Comparison of ENCODE assay signal across 8 mouse cellular contexts in the genomic region with DNA sequence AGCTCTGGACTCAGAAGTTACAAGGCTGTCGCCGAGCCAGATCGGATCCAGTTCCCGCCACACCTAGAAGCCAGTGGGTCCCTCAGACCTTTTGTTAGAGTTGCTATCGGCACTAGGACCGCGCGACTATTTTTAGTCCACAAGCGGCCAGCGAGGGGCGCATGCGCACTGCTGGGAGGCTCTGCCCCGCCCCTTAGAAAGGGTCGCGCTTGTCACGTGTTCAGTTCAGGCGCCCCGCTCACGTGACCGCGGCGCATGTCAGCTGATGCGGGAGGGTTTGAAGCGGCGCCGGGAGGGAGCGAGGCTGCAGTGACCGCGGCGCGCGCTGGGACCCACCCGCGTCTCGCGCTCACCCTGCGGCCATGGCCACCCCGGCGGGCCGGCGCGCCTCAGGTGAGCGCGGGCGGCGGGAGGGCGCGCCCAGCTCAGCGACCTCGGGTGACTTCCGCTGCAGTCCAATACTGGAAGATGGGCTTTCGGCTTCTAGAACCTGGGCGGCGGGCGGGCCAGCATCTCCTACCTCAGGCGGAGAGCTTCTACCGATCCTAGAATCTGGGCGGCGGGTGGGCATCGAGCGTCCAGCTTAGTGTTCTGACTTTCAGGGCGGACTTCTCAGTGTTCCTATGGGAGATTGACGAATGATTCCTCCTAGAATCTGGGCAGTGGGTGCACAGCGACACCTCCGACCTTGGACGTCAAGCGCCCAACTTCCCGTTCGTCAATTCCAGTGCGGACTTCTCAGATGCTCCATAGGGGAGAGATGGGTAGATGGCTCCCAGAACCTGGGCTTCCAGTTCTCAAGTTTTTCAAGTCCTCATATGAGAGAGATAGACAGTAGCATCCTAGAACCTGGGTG. TPM values are rescaled to one million over a fixed set of nuclear protein-coding genes. Genes with fewer than 3 reads are reported as not detected.
DNase-seq lines count a peak whose midpoint lies in the region; ATAC-seq and TF ChIP-seq lines count a peak whose summit lies in the region.

TSS of gene Mcoln1 (plus strand) at position 223 of the 856 bp plus-strand sequence.

- peaks cover 9% of the 10 kb centered on the region for H3K9me3 ChIP-seq in G1E (replicated peaks)
- no peaks in the 10 kb centered on the region for H3K9me3 ChIP-seq in forebrain, postnatal 0 days (ENCODE audit: low read length)
- H3K9me3 ChIP-seq in lung, embryonic 15.5 days, result no peaks in the 10 kb centered on the region

- peak within 1 kb of the TSS; percentile 82 for H3K4me2 ChIP-seq in forebrain, postnatal 0 days (ENCODE audit: low read depth)
- H3K4me2 ChIP-seq in lung, embryonic 15.5 days, result peak within 1 kb of the TSS; percentile 63

- H3K27me3 ChIP-seq in G1E (ENCODE audit: insufficient read depth, low read length), result no peaks in the 10 kb centered on the region
- H3K27me3 ChIP-seq in forebrain, postnatal 0 days (ENCODE audit: insufficient read depth, low read length), result no peaks in the 10 kb centered on the region
- H3K27me3 ChIP-seq in lung, embryonic 15.5 days, result no peaks in the 10 kb centered on the region

- peaks cover 38% of the 10 kb centered on the region for H3K4me1 ChIP-seq in G1E (ENCODE audit: insufficient read depth, low read depth, low read length)
- peaks cover 8% of the 10 kb centered on the region for H3K4me1 ChIP-seq in forebrain, postnatal 0 days (ENCODE audit: insufficient read depth)
- peaks cover 19% of the 10 kb centered on the region for H3K4me1 ChIP-seq in lung, embryonic 15.5 days

- ATAC-seq in G1E (ENCODE audit: extremely low read depth, insufficient number of reproducible peaks, low FRiP score, poor library complexity, severe bottlenecking), result peak; percentile 75
- peak; percentile 90 for ATAC-seq in forebrain, postnatal 0 days
- ATAC-seq in lung, embryonic 15.5 days (ENCODE audit: borderline replicate concordance, extremely low read depth, low FRiP score, low TSS enrichment), result peak; percentile 91

- H3K36me3 ChIP-seq in G1E (replicated peaks), result peaks cover 39% of the 10 kb centered on the region
- H3K36me3 ChIP-seq in forebrain, postnatal 0 days (ENCODE audit: insufficient read depth), result peaks cover 23% of the 10 kb centered on the region
- peaks cover 22% of the 10 kb centered on the region for H3K36me3 ChIP-seq in lung, embryonic 15.5 days

- DNase-seq in G1E (ENCODE audit: low spot score), result peak; percentile 93
- peak; percentile 98 to 99 for DNase-seq in cerebellum, adult 18-20 months
- DNase-seq in forebrain, postnatal 0 days, result peak; percentile 99
- peak; percentile 99 for DNase-seq in heart, postnatal 4 days
- peak; percentile 97 to 98 for DNase-seq in layer of hippocampus, adult 8-10 months (ENCODE audit: low spot score in 2 of 2)
- DNase-seq in ovary, adult 18-20 months (ENCODE audit: low spot score), result peak; percentile 97
- DNase-seq in thymus, postnatal 0 days (ENCODE audit: low spot score), result peak; percentile 98

- H3K4me3 ChIP-seq in G1E (ENCODE audit: low read depth, low read length), result peak within 1 kb of the TSS; percentile 84
- H3K4me3 ChIP-seq in forebrain, postnatal 0 days (ENCODE audit: low read depth, low read length), result peak within 1 kb of the TSS; percentile 97
- peak within 1 kb of the TSS; percentile 92 for H3K4me3 ChIP-seq in lung, embryonic 15.5 days

- TF ChIP-seq CTCF in G1E (IDR thresholded peaks at IDR 0.05; ENCODE audit: low read depth, low read length), result no peak
- TF ChIP-seq CTCF in forebrain, postnatal 0 days (IDR thresholded peaks at IDR 0.05; ENCODE audit: low read depth), result peak; percentile 31

- H3K9ac ChIP-seq in forebrain, postnatal 0 days, result peak within 1 kb of the TSS; percentile 66
- peak within 1 kb of the TSS; percentile 90 for H3K9ac ChIP-seq in lung, embryonic 15.5 days

- peak within 1 kb of the TSS; percentile 89 for H3K27ac ChIP-seq in forebrain, postnatal 0 days (ENCODE audit: low read depth, low read length)
- H3K27ac ChIP-seq in lung, embryonic 15.5 days, result peak within 1 kb of the TSS; percentile 92

- WGBS in forebrain, postnatal 0 days, result under 1% methylated on average over 59 of the region's 70 CpGs
- WGBS in lung, embryonic 15.5 days, result under 1% methylated on average over 70 of the region's 70 CpGs

RNA-seq across cellular contexts. Expression of gene Mcoln1, which starts in this region (rescaled TPM):
- total RNA-seq in G1E (2014; fragmentation: Nextera tagmentation) (42.4 and 43.6 TPM in 2 replicates), G1E (2017) (41.5 and 46.9 TPM in 2 replicates)
- polyA plus RNA-seq in G1E (2012), result 144 and 171 TPM in 2 replicates
- total RNA-seq in forebrain, postnatal 0 days (2014; rRNA removed), result 63.5 and 77.6 TPM in 2 replicates
- 69.8 and 80.5 TPM in 2 replicates for polyA plus RNA-seq in forebrain, postnatal 0 days (2015; fragmentation: Nextera tagmentation; extraction: Ambion mirVana)
- 10 to 100 TPM; 26.4 to 29.0 TPM for total RNA-seq in heart, postnatal 4 days (2021)
- total RNA-seq in layer of hippocampus, adult 8-10 months (2022), result 10 to 100 TPM; 83.5 to 97.9 (median 89.6) TPM
- polyA plus RNA-seq in lung, embryonic 15.5 days (2015; fragmentation: Nextera tagmentation; extraction: Ambion mirVana), result 45.7 and 50.7 TPM in 2 replicates
- 28.4 and 32.3 TPM in 2 replicates for polyA plus RNA-seq in thymus, postnatal 0 days (2015; fragmentation: Nextera tagmentation; extraction: Ambion mirVana)

Comparison
In these comparisons a context has a peak if more than half of its experiments do, and no peak if none do; other contexts are left out.
1. Peak in every context shown above with its lines: DNase-seq, ATAC-seq, H3K4me3 ChIP-seq and H3K27ac ChIP-seq.